Mouse (Mus musculus) erythroblast, adult 5-6 weeks (primary cell): ENCODE data around the gene Dguok. TPM values are rescaled to one million over a fixed set of nuclear protein-coding genes. Genes with fewer than 3 reads are reported as not detected.

Source experiments
- ATAC-seq: replicated peaks from 2 replicates; pipeline ENCODE4 v1.8.0; 2016; ENCODE audit warnings: moderate number of reproducible peaks, mild to moderate bottlenecking, moderate TSS enrichment, inconsistent platforms; ENCODE audit not compliant: poor library complexity, low FRiP score, severe bottlenecking
- total RNA-seq, 2 experiments: library from RNA; stranded (forward) in 1 of 2; stranded (reverse) in 1 of 2; fragments of 150-400 nt in 1 of 2; fragments of 200-764, 138-1000 nt in 1 of 2; gene quantifications; 2 replicates each; pipeline versions ENCODE4 v1.2.3 to v1.2.4; 2015 to 2017; ENCODE audit warnings: low replicate concordance in 2 of 2

Gene Dguok
- total RNA-seq, 2 experiments from 2014 or later, result 22.9 to 23.1 TPM

- no peak for ATAC-seq
Measured at GRCm38 (mm10) chr6:83501524-83502310, 5.1 kb downstream of the Dguok start.

- no peak for ATAC-seq
Measured at GRCm38 (mm10) chr6:83500462-83500861, 6.3 kb downstream of the Dguok start.

DNA sequence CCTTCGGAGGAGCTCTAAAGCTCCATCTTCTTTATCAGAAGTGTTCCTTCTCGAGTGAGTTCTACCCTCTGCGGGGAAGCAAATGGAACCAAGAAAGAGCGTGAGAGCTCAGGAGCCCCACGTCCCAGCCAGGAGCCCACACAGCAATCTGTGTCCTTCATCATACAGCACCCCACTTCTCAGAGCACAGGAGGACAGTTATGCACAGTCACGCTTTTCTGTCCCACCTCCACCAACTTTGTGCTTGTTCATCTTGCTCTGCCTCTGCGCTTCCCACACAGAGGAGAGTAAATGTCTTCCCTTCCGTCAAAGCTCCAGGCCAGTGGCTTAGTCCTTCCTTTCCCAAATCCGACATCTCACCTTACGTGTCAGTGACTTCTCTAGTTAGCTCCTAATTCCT is 7.7 kb downstream of the Dguok start:
- no peak for ATAC-seq

DNA sequence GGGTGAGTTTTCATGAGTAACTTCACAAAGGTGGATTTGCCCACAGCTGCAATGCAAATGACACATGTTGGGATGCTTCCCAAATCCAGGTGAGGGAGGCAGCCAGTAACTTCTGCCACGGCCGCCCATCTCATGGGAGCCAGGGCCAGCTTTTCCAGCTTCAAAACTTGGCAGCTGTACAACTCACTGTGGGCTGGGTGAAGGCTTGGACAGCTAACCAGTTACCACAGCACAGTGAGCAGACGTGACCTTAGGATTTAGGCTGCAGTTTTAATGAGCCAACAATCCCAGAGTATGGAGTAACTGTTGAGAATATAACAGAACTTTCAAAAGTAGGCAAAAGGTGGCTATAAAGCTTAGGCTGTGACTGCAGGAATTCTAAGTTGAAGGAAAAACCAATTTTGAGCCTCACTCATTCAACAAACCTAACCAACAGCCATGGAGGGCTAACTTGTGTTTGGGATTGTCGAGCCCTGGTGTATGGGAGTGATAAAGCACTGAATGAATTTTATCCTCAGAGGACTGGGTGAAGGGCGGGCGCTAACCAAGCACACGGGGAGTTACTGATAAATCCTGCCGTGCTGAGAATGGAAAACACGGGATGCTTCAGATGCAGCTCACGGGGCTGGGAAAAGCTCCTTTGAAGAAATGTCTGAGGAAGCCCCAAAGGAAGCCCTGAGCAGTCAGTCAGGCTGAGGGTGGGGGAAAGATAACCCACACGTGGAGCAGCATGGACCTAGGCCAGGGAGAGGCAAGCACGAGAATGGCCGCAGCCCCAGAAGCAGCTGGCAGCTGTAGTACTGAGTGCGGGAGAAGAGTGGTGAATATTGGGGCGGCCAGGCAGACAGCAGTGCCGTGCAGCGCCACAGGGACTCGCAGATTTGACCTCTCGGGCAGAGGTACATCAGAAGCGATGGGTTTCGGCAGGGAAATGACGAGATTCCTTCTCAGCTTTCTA is 9.7 kb downstream of the Dguok start:
- ATAC-seq, result 0 out of 2 replicates have a peak, but pooled peaks have one; percentile 42

- ATAC-seq, result no peak
Measured at GRCm38 (mm10) chr6:83496009-83496752, 10.6 kb downstream of the Dguok start.

DNA sequence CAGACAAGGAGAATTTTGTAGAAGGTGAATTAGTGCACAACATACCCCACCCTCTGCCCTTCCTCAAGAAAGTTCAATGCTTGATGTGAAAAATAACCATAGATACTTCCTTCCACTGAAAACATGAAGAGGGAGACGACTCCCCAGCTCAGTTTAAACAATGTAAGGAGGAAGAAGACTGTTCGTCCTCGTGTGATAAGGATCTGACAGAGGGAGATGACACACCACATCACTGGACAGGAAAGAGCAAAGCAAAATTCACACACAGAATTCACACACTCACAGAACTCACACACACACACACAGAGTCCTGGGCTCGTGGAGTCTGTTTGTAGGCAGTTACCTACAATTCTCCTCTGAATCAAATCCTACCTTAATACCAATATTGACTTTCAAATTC is 16.1 kb downstream of the Dguok start:
- ATAC-seq, result no peak

DNA sequence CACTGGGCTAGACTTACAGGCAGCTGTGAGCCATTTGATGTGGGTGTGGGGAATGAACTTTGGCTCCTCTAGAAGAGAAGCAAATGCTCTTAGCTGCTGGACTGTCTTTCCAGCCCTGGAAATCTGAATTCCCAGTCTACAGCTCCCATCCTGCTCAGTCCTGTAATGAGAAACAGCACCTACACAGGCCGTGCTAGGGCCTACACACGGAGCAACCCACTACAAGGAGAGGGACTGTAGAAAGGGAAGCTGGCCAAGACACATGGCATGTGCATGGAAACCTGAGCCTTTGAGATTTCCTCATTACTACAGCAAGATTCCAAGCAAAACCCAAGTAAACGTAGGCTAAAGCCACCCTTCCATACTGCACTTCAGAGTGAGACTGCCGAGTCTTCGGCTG is 18.6 kb downstream of the Dguok start:
- ATAC-seq, result no peak

- no peak for ATAC-seq
Measured at GRCm38 (mm10) chr6:83487298-83487697, 19.5 kb downstream of the Dguok start.

GRCm38 (mm10) chr6:83485854-83486253 is 20.9 kb downstream of the Dguok start:
- ATAC-seq, result no peak

DNA sequence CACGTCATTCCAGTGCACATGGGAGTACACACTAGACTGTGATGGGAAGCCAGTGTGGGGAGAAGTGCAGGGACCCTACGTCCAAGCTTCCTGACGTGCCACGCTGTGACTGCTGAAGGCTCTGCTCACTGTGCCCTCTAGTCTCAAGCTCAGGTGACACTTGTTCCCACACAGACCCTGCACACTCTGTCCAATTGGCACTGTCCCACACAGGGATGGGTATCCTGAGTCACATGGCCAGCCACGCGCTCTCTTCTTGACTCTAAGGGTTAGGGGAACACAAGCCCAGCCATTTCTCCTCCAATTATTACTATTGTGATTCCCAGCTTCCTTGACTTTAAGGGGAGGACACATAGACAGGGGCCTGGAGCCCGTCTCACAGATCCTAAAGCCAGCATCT is 23.0 kb downstream of the Dguok start:
- ATAC-seq, result no peak

GRCm38 (mm10) chr6:83482418-83483085 is 24.2 kb downstream of the Dguok start:
- ATAC-seq, result no peak

- no peak for ATAC-seq
Measured at GRCm38 (mm10) chr6:83480019-83480655, 26.6 kb downstream of the Dguok start.

DNA sequence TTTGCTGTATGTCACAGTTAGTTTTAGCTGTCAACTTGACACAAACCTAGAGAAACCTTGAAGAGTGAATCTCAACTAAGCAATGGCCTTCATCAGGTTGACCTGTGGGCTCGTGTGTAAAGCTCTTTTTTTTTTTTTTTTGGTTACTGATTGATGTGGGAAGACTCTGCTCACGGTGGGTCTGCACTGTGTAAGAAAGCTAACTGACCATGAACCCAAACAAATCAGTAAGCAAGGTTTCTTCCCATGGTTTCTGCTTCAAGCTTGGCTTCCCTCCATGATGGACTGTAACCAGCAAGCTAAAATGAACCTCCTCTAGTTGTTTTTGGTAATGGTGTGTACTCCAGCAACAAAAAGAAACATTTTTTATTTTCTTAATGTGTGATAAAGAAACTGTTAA is 27.6 kb downstream of the Dguok start:
- no peak for ATAC-seq

DNA sequence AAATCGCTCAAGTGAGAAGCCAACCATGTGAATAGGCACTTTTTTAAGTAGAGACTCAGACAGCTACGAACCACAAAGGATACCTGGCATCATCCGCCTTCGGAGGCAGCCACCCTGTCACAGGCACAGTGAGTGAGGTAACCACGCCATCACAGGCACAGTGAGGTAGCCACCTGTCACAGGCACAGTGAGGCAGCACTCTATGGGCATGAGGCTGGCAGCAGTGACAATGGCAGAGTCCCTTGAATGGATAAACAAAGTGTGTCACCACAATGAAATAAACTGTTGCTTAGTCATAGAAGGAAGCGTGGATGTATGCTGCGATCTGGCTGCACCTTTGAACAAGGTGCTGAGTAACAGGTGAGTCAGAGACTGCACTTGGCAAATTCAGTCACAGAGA is 28.1 kb downstream of the Dguok start:
- ATAC-seq, result no peak

DNA sequence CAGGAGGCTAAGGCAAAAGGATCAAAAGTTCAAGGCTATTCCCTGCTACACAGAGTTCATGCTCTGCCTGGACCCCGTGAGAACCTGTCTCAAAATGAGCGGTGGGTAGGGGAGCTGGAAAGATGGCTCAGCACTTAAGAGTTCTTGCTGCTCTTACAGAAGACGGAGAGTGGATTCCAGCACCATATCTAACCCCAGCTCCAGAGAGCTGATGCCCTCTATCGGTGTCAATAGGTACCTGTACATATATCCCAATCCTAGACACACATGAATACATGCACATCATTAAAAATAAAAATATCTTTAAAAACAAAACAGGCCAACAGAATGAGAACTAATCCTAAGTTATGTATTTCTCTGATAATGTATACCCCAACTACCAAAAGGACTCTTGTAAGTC is 28.6 kb downstream of the Dguok start:
- ATAC-seq, result no peak

DNA sequence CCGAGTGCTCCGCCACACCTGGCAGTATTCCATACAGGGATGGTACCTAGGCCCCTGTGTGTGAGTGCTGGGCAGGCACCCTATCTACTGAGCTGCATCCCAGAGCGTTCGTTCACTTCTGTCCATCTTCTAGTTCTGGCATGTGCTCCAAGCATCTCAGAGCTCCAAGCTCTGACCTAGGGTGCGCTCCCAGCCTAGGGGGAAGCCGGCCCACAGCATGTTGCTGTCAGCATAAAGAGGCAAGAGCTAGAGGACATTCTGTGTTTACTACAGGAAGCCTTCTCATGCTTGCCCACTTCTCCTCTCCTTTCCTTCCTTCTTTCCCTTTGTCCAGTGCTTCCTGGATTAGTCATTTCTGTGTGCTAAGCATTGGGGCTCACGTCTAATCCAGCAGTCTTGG is 31.3 kb downstream of the Dguok start:
- no peak for ATAC-seq

- ATAC-seq, result peak; percentile 55; the same call in 1 of the 2 replicates
Measured at GRCm38 (mm10) chr6:83473240-83473639, 33.5 kb downstream of the Dguok start.

DNA sequence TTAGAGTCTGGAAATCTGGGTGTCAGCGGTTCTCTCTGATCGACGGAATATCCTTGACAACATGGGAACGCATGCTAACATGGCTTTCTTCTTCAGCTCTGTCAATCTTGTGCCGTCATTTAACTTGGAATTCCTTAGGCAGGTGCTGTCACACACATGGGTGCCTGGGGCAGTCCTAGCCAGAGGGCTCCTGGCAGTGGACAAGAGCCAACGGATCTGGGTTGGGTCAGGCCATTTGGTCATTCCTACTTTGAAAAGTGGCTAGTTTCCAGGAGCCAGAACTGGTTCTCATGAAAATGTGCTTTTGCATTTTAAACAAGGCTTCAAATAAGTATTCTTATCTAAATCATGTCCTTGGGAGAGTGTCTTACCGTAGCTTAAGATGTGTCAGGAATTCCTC is 35.0 kb downstream of the Dguok start:
- no peak for ATAC-seq

- ATAC-seq, result no peak
Measured at GRCm38 (mm10) chr6:83464011-83464410, 42.8 kb downstream of the Dguok start.
